Mouse (Mus musculus) ES-CJ7 (cell line): Measurements from ENCODE around the gene Zfp648.
A peak's percentile ranks its signal among the peaks of the same experiment; 100 is the strongest.

Source experiments
- DNase-seq: peaks from one replicate; pipeline ENCODE4 v3.0.0; 2011; ENCODE audit warnings: low read depth, low spot score

The Zfp648 gene

DNA sequence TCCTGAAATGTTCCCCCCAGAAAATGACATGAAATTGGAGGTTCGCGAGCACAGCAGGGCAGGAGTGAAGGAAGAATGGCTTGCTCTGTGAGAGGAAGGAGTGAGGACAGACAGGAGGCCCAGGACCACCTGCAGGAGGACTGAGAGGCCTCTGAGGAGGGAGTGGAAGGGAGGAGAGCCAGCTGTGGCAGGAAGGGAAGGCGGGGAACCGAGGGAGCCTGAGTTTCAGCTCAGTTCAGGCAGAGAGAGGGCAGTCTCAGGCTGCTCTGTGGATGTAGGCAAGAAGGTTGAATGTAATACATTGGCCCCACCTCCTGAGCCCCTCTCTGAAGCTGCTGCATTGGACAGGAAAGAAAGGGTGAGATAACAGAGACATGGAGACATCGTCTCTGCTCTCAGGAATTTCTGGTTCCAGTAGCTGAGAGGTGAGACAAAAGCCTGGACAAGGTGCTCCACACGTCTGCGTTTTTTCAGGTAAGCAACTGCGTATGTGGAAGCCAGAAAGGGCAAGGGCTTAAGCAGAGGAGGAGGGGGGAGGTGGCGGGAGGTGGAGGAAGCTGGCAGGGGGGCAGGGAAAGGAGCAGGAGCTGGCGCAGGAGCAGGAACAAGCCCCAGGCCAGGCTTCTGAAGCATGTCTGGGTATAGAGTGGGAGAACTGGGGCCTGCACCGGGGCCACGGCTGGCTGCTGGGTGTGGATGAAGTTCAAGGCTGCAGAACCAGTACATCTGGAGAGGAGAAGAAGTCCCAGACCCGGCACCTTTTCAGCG, at the start of gene Zfp648:
Gene Zfp648 (plus strand): TSS at position 233 of the 768 bp plus-strand sequence.
- DNase-seq: no peak

DNA sequence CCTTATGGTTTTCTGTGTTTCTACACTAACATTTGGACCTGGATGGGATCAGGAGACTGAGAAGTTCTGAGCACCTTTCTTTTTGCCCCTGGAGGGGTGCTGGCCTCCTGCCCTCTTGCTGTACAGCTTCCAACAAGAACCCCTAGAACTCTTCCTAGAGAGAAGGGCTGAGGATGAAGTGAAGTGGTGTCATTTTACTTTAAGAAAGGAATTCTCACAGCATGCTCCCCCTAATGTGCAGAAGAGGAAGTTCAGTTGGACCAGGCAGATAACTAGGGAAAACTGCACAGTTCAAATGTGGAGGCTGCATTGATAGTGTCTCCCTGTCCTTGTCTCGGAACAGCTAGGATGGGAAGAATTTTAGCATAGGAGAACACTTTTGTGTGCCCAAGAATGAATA, 48.4 kb upstream of the Zfp648 start:
- peak; percentile 40 for DNase-seq

DNA sequence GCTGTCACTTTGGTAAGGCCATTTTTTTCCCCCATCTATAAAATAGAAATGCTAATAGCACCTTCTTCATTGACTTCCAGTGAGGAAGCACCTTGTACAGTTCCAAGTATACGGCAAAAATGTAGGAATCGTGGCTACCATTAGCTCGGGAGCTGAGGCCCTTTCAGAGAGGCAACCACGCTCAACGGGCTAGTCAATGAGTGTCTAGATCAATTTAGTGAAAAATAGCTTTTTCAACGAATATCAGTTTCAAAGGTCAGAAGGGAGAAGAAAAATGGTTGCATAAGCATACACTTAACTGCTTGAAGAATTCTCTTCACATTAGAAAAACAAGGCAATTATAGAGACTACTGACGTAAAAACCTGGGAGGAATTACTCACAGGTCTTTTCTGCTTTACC, 47.2 kb upstream of the Zfp648 start:
- no peak for DNase-seq

DNA sequence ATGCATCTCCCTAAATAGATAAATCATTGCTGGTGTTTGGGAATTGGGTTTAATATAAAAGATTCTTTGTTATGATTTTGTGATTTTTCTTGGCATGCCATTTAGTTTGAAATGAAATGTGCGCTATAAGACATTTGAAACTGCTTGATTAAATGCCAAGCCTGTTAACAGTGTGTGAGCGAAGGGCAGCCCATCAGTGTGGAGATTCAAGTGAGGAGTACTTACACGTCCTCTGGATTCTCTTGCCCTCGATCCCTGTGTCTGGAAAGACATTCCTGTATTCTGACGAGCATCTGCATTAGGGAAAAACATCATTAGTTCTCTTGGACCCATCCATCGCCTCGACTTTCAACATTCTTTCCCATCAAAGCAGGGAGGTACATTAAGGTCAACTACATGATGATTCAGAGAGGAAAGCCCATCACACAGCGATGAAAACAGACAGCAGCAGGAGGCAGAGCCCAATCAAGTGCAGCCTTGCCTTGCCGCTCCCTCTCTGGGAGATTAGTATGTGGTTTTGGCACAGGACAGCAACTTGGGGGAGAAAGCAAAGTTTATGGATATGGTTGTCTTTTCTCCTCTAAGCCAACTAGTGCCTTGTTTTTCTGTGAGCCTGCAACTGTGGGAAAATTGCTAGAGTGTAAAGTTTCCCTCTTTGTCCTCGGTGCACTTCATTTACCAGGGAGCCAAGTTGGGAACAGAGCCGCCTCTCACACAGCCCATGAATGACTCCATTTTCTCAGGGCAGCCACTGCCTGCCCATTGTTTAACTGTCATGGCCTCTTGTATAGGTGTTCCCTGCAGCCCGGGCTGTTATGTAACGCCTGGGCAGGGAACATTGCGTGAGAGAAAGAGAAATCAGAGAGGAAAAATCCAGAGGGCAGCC, 44.6 kb upstream of the Zfp648 start:
- no peak for DNase-seq

DNA sequence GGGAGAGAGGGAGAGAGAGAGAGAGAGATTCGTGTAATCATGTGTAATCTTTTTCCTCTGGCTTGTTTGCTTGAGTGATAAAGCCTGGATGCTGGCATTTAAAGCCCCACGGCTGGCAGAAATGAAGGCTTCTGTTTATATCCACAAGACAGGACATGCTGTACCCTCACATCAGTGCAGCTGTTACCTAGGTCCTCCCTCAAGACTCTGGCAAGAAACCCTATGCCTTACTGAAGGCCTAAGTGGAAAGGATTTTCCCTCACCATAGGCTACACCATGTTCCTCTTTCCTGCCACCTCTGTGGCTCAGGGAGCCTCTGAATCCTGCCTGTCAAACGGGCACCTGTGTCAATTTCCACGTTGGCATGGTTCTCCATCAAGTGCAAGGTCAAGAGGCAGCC, 43.9 kb upstream of the Zfp648 start:
- DNase-seq: no peak

DNA sequence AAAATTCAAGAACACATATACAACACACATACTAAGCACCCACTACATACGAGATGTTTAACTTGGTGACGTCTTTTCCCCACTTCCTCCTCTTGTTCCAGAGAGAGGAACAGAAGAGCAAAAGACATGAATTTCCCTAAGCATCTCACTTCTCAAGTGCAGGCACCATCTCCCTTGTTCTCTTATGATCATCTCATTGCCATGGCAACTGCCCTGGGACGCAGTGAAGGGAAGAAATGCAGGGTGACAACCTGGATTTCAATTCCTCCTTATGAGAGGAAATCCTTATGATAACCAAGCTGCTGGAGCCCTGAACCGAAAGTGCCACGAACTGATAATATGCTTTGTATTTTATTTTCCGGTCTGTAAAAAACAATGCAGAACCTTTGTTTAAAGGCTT, 33.3 kb upstream of the Zfp648 start:
- DNase-seq: no peak

DNA sequence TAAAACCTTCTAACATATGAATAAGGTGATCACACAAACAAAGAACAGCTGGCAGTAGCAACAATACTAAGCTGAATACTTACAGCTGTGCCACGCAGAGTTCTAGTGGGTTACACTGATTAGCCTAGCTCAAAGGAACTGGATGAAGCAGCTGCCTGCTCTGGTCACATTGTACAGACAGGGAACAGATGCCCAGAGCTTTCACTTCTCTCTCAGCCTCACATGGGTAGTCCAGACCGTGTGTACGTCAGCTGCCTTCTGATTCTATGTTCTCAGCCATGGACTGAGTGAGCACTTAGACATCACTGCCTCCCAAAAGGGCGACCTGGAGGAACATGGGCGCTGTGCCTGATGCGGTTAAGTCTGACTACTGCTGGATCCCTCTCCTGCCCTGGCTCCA, 25.7 kb upstream of the Zfp648 start:
- DNase-seq: no peak

DNA sequence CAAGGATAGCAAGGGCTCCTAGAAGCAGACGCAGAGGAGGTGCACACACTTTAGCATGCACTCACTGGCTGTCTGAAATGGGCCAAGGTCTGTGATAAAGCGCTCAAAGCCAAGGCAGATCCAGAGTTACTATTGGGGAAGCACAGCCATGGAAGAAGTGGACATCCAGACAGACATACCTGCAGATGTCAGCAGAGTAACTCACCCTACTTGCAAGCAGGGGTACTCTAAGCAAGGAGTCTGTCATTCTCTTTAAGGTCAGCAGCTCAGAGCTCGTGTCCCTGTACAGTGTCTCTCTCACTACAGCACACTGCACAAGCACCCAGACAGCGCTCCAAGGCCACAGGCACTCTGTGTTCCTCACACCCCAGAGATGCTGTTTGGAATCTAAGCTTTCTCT, 23.2 kb upstream of the Zfp648 start:
- DNase-seq: no peak

DNA sequence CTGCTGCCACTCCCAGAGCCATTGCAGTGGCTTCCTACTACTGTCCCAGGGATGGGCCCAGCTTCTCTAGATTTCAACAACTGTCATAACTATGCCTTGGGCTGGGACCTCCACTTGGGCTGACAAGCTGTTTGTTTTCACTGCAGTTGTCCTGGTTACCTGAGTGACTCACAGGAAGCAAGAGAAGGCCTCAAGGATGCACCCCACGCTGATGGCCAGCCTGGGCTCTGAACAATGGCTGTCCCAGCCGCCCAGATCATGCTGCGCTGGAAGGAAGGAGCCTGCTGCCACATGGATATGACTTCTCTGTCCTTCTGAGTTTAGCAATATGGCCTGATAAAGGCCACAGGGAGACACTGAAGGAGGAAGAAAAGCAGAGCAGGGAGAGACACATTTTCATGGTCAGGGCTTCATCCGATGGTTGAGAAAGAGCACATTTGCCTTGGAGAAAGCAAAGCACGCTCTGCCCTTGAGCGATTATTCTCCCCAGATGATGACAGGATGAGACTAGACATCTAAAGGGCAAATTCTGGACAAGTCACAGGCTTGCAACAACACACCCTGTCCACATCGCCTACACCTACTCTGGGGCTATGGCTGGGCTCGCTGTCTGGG, 22.3 kb upstream of the Zfp648 start:
- DNase-seq: no peak

DNA sequence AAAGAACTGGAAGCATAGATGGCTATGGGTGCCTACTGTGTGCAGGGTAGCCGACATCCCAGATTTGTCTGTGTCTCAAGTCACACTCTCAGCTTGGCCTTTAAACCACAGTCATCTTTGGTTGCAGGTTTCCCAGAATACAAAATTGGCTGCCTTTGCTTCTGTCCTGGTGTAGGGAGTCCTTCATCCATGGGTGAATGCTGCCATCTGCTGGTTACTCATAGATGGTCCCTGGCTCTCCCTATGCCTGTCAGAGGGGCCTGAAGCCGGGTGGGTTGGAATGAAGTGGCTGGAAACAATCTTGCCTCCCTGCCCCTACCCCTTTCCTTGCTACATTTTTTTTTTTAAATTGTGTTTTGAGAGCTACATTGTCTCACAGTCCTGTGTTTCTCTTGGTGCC, 20.0 kb upstream of the Zfp648 start:
- DNase-seq: peak; percentile 75

DNA sequence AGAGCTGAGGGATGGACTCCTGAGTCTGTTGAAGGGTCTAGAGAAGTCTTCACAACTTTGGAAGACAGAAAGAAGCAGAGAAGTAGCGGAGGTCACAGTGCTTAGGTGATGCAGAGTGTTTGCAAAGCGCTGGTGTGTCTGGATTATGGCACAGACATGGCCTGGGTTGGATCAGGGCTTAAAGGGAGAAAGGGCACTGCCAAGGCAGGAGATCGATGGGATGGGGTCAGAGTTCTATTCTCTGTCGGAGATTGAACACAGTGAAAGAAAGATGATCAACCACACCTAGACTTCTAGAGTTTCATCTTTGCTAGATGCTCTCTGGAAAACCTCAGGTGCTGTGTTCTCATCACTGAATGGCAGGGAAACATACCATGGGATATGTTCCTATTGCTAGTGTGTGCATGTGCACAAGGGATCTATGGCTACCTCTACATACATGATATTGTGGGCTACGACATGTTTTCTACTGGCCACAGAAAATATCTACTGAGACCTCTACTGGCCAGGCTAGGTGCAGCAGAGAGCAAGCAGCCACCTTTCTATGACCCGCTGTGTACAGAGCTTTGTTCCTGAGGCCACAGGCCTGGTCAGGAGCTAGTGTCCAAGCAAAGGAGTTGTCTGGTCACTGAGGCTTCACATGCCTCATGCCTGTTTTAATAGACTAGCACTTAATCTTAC, 18.5 kb upstream of the Zfp648 start:
- no peak for DNase-seq

DNA sequence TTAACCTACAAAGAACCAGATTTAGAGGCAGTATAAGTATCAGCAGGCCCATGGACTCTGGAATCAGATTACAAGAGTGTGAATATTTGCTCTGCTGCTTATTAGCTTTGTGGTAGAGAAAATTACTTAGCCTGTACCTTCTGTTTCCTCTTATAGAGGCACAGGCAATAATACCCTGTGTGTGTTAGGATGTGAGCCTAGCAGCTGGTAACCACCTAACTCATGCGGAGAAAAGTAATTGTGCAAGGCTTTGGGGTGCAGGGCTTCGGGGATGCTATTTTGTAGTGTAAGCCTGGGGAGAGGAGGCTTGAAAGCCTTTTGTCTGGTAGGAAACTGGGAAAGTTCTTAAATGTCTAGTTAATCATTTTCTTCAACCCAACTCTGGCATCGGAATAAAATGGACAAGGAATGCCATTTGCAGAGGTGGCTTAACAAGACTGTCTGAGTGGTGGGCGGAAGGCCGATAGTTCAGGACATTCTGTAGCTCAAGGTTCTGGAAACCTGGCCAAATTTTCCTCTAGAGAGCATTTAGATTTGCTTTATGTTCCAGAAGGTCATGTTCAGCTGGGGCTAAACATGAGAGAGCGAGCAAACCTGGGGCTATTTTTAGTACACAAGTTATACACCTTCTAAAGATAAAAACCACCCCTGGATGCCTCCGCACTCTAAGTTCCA, 17.8 kb upstream of the Zfp648 start:
- no peak for DNase-seq

DNA sequence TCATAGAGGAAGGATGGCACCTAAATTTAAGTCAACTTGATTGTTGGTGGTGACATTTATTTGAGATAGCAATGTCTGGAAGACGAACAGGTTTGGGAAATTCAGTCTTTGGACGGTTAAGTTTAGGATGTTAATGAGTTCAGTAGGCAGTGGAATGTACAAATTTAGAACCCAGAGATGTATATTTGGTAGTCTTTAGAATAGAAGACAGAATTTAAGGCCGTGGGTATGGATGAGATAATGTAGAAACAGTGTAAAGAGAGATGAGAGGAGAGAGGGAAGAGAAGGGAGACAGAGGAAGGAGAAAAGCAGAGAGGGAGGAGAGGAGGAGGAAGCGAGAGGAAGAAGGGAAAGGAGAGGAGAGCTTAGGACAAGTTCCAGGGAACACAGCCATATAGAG, 12.8 kb upstream of the Zfp648 start:
- no peak for DNase-seq

DNA sequence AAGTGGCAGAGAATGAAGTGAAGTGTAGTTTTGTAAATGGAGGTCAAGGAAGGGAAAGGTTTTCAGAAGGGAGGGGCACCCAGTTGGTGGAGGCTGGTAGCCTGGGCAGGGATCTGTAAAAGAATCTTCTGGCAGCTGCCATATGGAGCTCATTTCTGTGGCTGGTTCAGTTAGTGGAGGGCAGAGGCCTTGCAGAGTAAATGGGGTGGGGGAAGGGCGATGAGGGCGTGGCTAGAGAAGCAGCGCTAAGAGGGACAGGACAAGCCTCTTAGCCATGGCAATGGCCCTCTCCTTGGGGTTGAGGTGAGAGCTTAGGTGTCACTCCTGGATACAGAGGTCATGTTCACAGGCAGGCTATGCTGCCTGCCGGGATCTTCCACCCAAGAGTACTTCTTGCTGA, 12.4 kb upstream of the Zfp648 start:
- no peak for DNase-seq

DNA sequence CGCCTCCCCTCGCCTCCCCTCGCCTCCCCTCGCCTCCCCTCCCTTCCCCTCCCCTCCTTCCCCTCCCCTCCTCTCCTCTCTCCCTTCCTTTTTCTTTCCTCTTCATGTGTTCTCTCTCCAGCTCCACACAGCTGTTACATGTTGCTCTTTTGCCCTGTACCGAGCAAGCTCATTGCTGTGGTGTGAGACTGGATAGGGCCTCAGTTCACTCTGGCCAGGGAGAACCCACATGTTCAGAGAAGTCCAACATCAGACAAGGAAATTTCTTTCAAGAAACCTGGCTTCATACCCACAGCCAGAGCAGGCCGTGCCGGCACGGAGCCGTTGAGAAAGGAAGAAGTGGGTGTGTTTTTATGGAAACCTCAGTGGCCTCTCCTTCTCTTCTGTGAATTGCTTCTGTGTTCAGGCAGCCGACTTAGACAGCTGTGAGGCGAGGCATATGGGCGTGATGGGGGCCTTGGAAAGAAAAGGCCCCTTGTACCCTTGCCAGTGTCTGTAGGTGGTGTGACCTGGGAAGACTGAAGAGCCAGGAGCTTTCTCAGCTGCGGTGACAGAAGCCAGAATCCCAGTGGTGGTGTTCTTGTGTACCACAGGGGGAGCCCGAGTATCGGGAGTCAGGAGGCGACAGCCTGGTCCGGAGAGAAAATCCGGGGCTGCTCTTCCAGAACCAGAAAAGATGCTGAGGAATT, 11.0 kb upstream of the Zfp648 start:
- peak; percentile 74 for DNase-seq

DNA sequence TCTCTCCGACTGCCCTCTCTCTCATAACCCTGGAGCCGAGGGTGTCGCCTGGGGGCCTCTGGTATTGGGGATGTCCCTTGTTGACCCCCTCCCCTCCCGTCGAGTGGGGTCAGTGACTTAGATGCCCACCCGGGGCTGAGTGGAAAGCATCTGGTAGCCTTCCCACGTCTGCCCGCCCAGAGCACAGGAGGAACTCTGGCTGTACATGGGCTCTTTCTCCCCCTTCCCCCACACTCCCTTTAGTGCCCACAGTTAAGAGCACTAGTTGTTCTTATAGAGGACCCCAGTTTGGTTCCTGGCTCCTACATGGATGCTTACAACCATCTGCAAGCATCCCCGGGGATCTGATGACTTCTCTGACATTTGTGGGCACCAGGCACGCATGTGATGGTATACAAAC, 2.1 kb upstream of the Zfp648 start:
- no peak for DNase-seq

DNA sequence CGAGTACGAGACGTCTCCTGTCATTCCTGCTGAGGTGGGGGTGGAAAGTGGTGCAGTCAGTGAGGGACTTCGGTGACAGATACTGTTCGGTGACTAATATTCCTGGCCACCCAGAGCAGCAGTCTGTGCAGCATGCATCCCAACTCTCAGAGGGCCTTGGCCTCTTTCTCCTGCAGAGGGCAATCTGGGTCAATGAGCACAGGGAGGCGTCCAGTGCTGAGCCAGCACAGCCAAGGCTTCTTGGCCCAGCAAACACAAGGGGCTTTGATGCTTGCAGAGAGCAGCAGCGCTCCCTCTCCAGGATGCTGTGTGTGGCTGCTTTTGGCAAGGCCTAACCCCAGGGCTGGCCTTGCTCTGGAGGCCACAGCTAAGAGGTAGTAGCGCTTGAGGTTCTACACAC, 1.6 kb downstream of the Zfp648 start:
- no peak for DNase-seq

DNA sequence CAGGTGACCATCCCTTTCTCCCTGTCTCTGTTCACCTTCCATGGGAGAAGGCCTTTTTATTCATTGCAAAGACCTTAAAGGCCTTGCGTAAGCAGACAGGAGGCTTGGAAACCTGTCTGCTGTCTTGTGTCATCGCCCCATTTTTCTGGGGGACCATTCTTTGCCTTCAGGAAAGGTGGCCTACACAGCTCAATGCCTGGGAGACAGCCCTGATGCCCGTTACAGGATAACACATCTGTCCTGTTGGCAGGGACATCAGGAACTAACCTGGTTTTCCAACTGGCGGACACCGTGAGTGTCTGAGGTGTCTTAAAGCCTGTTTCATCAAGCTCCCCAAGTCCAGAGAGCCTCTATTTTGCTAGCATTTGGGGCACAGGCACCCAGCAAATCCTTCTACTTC, 2.4 kb downstream of the Zfp648 start:
- no peak for DNase-seq

DNA sequence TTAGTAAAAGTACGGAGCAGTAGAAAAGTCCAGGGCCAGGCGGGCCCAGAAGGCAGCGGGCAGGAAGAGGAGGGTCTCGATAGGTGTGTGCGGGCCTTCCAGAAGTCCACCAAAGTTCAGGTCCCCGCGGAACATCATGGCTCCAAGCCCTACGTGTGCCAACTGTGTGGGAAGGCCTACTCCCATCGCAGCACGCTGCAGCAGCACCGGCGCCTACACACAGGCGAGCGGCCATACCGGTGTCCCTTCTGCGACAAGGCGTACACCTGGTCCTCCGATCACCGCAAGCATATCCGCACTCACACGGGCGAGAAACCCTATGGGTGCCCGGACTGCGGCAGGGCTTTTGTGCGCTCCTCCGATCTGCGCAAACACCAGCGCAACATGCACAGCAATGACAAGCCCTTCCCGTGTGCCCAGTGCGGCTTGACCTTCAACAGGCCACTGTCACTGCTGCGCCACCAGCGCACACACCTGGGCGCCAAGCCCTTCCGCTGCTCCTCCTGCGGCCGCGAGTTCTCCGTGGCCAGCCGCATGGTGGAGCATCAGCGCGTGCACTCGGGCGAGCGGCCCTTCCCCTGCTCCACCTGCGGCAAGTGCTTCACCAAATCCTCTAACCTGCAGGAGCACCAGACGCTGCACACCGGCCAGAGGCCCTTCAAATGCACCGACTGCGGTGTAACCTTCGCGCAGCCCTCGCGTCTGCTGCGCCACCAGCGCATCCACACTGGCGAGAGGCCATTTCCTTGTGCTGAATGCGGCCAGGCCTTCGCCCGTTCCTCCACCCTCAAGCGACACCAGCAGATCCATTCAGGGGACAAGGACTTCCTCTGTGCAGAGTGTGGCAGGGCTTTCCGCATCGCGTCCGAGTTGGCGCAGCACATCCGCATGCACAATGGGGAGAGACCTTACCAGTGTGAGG, 3.9 kb downstream of the Zfp648 start:
- peak; percentile 50 for DNase-seq

DNA sequence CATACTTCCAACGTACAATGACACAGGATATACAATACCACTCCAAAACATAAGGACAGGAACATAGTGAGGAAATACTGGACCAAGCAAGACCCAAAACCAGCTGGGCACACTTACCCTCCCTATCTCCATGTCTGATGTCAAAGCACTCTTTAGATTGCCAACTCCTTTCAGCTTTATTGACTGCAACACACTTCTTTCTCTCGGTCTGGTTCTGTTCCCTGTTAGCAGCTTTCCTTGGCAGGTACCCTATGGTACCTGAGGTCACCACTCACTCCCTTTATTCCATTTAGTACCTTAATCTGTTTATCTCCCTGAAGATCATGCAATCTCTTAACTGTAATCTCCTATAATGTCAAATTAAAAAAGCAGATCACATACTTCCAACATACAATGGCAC, 19.0 kb downstream of the Zfp648 start:
- no peak for DNase-seq
